Mouse (Mus musculus) heart, adult 10 weeks (tissue): Measurements from ENCODE around the gene Cep68. TPM values are rescaled to one million over a fixed set of nuclear protein-coding genes. Genes with fewer than 3 reads are reported as not detected.

Source experiments
- polyA plus RNA-seq: library from polyadenylated mRNA; stranded (reverse); fragments of 350-450 nt; fragmentation: Illumina TruSeq; extraction: RNeasy Lipid Tissue Mini Kit (QIAGEN cat#74804); gene quantifications from one replicate; pipeline ENCODE4 v1.2.3, GENCODE M21; 2014; ENCODE audit warnings: low read depth, low replicate concordance

The Cep68 gene
- 35.6 TPM for polyA plus RNA-seq

GRCm38 (mm10) chr11:20249296-20250110, at the start of gene Cep68:
Gene Cep68 (minus strand): TSS chr11:20249429.

GRCm38 (mm10) chr11:20200713-20201575, 48.3 kb downstream of the Cep68 start, which contains the start of gene Rab1a:
Gene Rab1a (plus strand): TSS chr11:20201432.

Other genes starting within 250 kb of the Cep68 start
- 50.5 TPM for gene Actr2, start 136.5 kb downstream of the Cep68 start, polyA plus RNA-seq
- gene Rab1a, start 48.0 kb downstream of the Cep68 start, polyA plus RNA-seq, result 125 TPM
- gene Slc1a4, start 83.3 kb upstream of the Cep68 start, polyA plus RNA-seq, result 1.6 TPM